Mouse (Mus musculus): ENCODE measurements around the gene Scnn1b.

- TF ChIP-seq CTCF (IDR thresholded peaks at IDR 0.05) (no peak), POLR2A (IDR thresholded peaks at IDR 0.05; ENCODE audit: insufficient read depth, low read depth, low read length) (no peak)
Observed at GRCm38 (mm10) chr7:121896689-121897088, 31.9 kb downstream of the Scnn1b start.
